Mouse (Mus musculus): ENCODE data around the gene Ifi35.
"Not testable (repeated sequence)": the region's sequence is repeated elsewhere in the genome, so short reads cannot be mapped to it uniquely, and the experiment has no call there.

GRCm38 (mm10) chr11:101438006-101438405 is 10.2 kb upstream of the Ifi35 start:
- not testable (repeated sequence) for TF ChIP-seq CTCF (IDR thresholded peaks at IDR 0.05; ENCODE audit: borderline replicate concordance, insufficient read depth, low read depth, low read length); POLR2A (IDR thresholded peaks at IDR 0.05; ENCODE audit: borderline replicate concordance, insufficient read depth, low read length)

All from cerebellum, adult 2 months (tissue).